Mouse (Mus musculus): ENCODE results near the gene Csrnp1.

The Csrnp1 gene

GRCm38 (mm10) chr9:120001945-120002725 is 17.7 kb upstream of the Csrnp1 start:
- DNase-seq (ENCODE audit: low spot score), result no peak

- DNase-seq (ENCODE audit: low spot score), result no peak
These were observed 16.3 kb upstream of the Csrnp1 start for GRCm38 (mm10) chr9:120000761-120001160.

GRCm38 (mm10) chr9:119999636-120000035 is 15.2 kb upstream of the Csrnp1 start:
- no peak for DNase-seq (ENCODE audit: low spot score)

GRCm38 (mm10) chr9:119998776-119999175 is 14.3 kb upstream of the Csrnp1 start:
- no peak for DNase-seq (ENCODE audit: low spot score)

- no peak for DNase-seq (ENCODE audit: low spot score)
These were observed 11.6 kb upstream of the Csrnp1 start for GRCm38 (mm10) chr9:119996080-119996479.

- DNase-seq (ENCODE audit: low spot score), result no peak
These were observed 9.7 kb upstream of the Csrnp1 start for GRCm38 (mm10) chr9:119994207-119994606.

GRCm38 (mm10) chr9:119993092-119993844 is 8.8 kb upstream of the Csrnp1 start:
- DNase-seq (ENCODE audit: low spot score), result no peak

- DNase-seq (ENCODE audit: low spot score), result no peak
These were observed 6.9 kb upstream of the Csrnp1 start for GRCm38 (mm10) chr9:119991310-119991709.

- DNase-seq (ENCODE audit: low spot score), result no peak
These were observed 3.8 kb upstream of the Csrnp1 start for GRCm38 (mm10) chr9:119988304-119988703.

- no peak for DNase-seq (ENCODE audit: low spot score)
These were observed 1.6 kb upstream of the Csrnp1 start for GRCm38 (mm10) chr9:119985881-119986574.

GRCm38 (mm10) chr9:119983585-119984535 is 598 bp downstream of the Csrnp1 start:
- DNase-seq (ENCODE audit: low spot score), result no peak

- no peak for DNase-seq (ENCODE audit: low spot score)
These were observed 1.4 kb downstream of the Csrnp1 start for GRCm38 (mm10) chr9:119982956-119983551.

GRCm38 (mm10) chr9:119982241-119982811 is 2.1 kb downstream of the Csrnp1 start:
- DNase-seq (ENCODE audit: low spot score), result no peak

- no peak for DNase-seq (ENCODE audit: low spot score)
These were observed 3.0 kb downstream of the Csrnp1 start for GRCm38 (mm10) chr9:119981183-119982179.

GRCm38 (mm10) chr9:119980770-119981182 is 3.7 kb downstream of the Csrnp1 start:
- no peak for DNase-seq (ENCODE audit: low spot score)

GRCm38 (mm10) chr9:119979749-119980148 is 4.7 kb downstream of the Csrnp1 start:
- no peak for DNase-seq (ENCODE audit: low spot score)

GRCm38 (mm10) chr9:119978811-119979441 is 5.5 kb downstream of the Csrnp1 start:
- no peak for DNase-seq (ENCODE audit: low spot score)

GRCm38 (mm10) chr9:119978151-119978810 is 6.2 kb downstream of the Csrnp1 start:
- no peak for DNase-seq (ENCODE audit: low spot score)

Measured in layer of hippocampus, adult 9-10 months (tissue).